Mouse (Mus musculus): ENCODE results near the gene Olfr869. TPM values are rescaled to one million over a fixed set of nuclear protein-coding genes. Genes with fewer than 3 reads are reported as not detected.

Olfr869 gene
- polyA plus RNA-seq (2015; fragmentation: Nextera tagmentation; extraction: Ambion mirVana), result not detected in 2 replicates

DNA sequence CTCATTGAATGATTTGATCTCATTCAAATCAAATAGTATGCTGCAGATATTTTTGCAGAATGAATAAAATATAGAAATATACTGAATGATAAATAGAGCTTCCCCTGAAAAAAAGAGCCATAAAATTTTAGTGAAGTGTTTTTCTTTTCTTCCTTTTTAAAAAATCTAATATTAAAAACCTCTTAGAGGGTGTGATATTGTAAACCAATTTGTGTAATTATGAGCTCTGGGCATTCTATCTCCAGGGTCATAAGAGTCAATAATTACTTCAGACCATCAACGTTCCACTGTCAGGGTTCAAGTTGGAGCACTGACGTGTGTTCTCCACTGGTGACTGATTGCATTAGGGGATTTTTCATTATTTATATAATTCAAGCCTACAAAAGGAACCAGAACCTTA is at the start of gene Olfr869:
TSS of gene Olfr869 (plus strand) at position 301 of the 400 bp plus-strand sequence.
- Histone ChIP-seq H3K9me3 (no peaks in the 10 kb centered on the region), H3K4me3 (no peak within 1 kb of the TSS), H3K36me3 (no peaks in the 10 kb centered on the region), H3K27ac (no peak within 1 kb of the TSS), H3K9ac (no peak within 1 kb of the TSS), H3K4me1 (no peaks in the 10 kb centered on the region), H3K4me2 (no peak within 1 kb of the TSS), H3K27me3 (no peaks in the 10 kb centered on the region)
- no peak for ATAC-seq (ENCODE audit: borderline replicate concordance, extremely low read depth, low FRiP score, low TSS enrichment)
- WGBS, result 68% methylated on average over 2 of the region's 2 CpGs

DNA sequence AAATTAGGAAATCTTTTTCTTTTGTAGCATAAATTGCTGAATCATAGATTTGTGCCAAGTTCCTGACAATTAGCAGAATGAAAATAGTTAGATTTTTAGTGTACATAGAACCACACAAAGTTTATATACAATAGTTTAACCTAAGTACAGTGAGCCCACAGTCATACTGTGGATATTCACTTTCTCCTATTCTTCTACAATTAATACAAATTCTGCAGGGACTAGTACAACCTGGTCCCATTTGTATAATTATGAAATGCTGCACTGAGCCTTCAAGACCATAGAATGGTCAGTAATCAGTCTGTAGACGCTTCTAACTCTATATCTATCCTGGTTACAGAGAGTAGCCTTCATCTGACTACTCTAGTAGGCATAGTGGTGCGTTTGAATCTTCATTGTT is 30.5 kb upstream of the Olfr869 start, which contains the start of gene Olfr868:
TSS of gene Olfr868 (plus strand) at position 301 of the 400 bp plus-strand sequence.
- no peaks in the 10 kb centered on the region for H3K4me1 ChIP-seq
- ATAC-seq (ENCODE audit: borderline replicate concordance, extremely low read depth, low FRiP score, low TSS enrichment), result no peak
- no peak within 1 kb of the TSS for H3K27ac ChIP-seq
- no peak within 1 kb of the TSS for H3K4me3 ChIP-seq
- no peak within 1 kb of the TSS for H3K4me2 ChIP-seq
- H3K9ac ChIP-seq, result no peak within 1 kb of the TSS
- H3K36me3 ChIP-seq, result no peaks in the 10 kb centered on the region
- WGBS, result 46% methylated on average over 2 of the region's 2 CpGs
- no peaks in the 10 kb centered on the region; the same call in 1 of the 2 replicates for H3K9me3 ChIP-seq
- no peaks in the 10 kb centered on the region for H3K27me3 ChIP-seq

DNA sequence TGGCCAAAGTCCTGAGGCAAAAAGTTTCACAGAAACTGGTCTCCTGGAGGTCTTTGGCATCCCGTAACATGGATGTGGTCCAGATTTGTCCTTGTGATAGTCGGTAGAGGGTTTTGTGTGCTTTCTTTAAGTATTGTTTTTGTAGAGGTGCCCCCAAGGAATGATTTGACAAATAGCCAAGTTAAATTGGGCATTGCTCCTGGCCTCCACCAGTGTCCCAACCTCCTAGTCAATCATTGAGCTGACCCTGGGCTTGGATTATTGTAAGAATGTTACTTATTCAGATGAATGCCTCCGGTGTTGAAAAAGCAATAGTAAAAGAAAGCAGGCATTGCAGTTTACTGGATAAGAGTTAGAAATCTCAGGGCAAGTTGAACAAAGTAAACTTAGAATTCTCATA is 20.9 kb downstream of the Olfr869 start:
- H3K4me3 ChIP-seq, result no peak overlapping the region
- 94% methylated on average over 3 of the region's 3 CpGs for WGBS
- no peak overlapping the region for H3K4me2 ChIP-seq
- ATAC-seq (ENCODE audit: borderline replicate concordance, extremely low read depth, low FRiP score, low TSS enrichment), result no peak
- no peaks in the 10 kb centered on the region for H3K36me3 ChIP-seq
- H3K9me3 ChIP-seq, result no peaks in the 10 kb centered on the region
- no peaks in the 10 kb centered on the region for H3K27me3 ChIP-seq
- no peak overlapping the region for H3K9ac ChIP-seq
- no peaks in the 10 kb centered on the region for H3K4me1 ChIP-seq
- no peak overlapping the region for H3K27ac ChIP-seq

DNA sequence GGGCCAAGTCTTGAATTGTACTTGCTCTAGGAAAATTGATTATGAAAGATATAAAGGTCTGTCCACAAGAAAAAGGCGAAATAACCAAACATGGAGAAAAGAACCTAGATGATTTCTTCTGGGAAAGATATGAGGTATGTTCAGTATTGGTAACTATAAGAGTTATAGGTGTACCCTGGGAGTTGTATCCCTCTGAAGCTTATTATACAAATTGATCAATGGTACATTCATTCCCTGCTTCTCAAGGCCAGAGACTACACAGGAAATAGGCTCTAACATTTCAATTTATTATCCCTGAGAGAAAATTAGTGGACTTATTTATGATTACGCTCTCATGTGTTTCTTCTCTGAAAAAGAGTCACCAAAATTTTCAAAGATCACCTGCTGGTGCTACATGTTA is 45.1 kb downstream of the Olfr869 start, which contains the start of gene Olfr870:
TSS of gene Olfr870 (minus strand) at position 101 of the 400 bp plus-strand sequence.
- H3K4me2 ChIP-seq, result no peak within 1 kb of the TSS
- no peaks in the 10 kb centered on the region for H3K27me3 ChIP-seq
- no peak within 1 kb of the TSS for H3K9ac ChIP-seq
- no peak for ATAC-seq (ENCODE audit: borderline replicate concordance, extremely low read depth, low FRiP score, low TSS enrichment)
- no peak within 1 kb of the TSS for H3K27ac ChIP-seq
- H3K4me1 ChIP-seq, result no peaks in the 10 kb centered on the region
- no peak within 1 kb of the TSS for H3K4me3 ChIP-seq
- no peaks in the 10 kb centered on the region for H3K36me3 ChIP-seq
- 70% methylated on average over 2 of the region's 2 CpGs for WGBS
- H3K9me3 ChIP-seq, result no peaks in the 10 kb centered on the region

DNA sequence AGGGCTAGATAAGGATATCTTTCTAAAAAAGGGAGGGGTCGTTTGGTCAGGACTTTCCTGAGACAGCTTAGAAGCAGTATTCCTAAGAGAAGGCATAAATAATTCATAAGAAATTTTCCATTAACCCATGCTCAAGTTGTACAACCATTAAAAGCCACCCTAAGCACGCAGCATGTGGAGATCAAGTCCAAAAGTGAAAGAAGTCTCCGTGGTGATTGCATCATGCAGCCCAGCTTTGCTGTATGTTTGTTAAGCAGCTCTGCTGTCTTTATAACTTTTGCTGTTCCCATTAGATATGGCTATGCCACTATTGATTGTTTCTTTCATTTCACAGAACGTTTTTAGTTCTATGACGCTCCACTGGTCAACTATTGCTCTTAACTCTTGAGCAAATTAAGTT is 50.7 kb downstream of the Olfr869 start:
- Histone ChIP-seq H3K4me2 (no peak overlapping the region), H3K27ac (no peak overlapping the region), H3K36me3 (no peaks in the 10 kb centered on the region), H3K9ac (no peak overlapping the region), H3K4me3 (no peak overlapping the region), H3K27me3 (no peaks in the 10 kb centered on the region), H3K9me3 (no peaks in the 10 kb centered on the region), H3K4me1 (no peaks in the 10 kb centered on the region)
- ATAC-seq (ENCODE audit: borderline replicate concordance, extremely low read depth, low FRiP score, low TSS enrichment), result no peak
- 59% methylated on average over 5 of the region's 5 CpGs for WGBS

Other genes starting within 250 kb of the Olfr869 start
- gene Olfr862, start 241.0 kb upstream of the Olfr869 start, polyA plus RNA-seq (2015; fragmentation: Nextera tagmentation; extraction: Ambion mirVana), result not detected in 2 replicates
- gene Olfr77, start 212.1 kb upstream of the Olfr869 start, polyA plus RNA-seq (2015; fragmentation: Nextera tagmentation; extraction: Ambion mirVana), result 0.20 and 0.24 TPM in 2 replicates
- gene Olfr866, start 101.0 kb upstream of the Olfr869 start, polyA plus RNA-seq (2015; fragmentation: Nextera tagmentation; extraction: Ambion mirVana), result not detected in 2 replicates
- not detected in 2 replicates for gene Olfr867, start 71.4 kb upstream of the Olfr869 start, polyA plus RNA-seq (2015; fragmentation: Nextera tagmentation; extraction: Ambion mirVana)
- gene Olfr868, start 30.4 kb upstream of the Olfr869 start, polyA plus RNA-seq (2015; fragmentation: Nextera tagmentation; extraction: Ambion mirVana), result not detected in 2 replicates
- not detected in 2 replicates for gene Olfr870, start 45.0 kb downstream of the Olfr869 start, polyA plus RNA-seq (2015; fragmentation: Nextera tagmentation; extraction: Ambion mirVana)
- gene Olfr871, start 83.2 kb downstream of the Olfr869 start, polyA plus RNA-seq (2015; fragmentation: Nextera tagmentation; extraction: Ambion mirVana), result not detected in 2 replicates
- not detected in 2 replicates for gene Olfr872, start 108.1 kb downstream of the Olfr869 start, polyA plus RNA-seq (2015; fragmentation: Nextera tagmentation; extraction: Ambion mirVana)
- gene Olfr39, start 153.3 kb downstream of the Olfr869 start, polyA plus RNA-seq (2015; fragmentation: Nextera tagmentation; extraction: Ambion mirVana), result not detected in 2 replicates
- gene Olfr873, start 169.5 kb downstream of the Olfr869 start, polyA plus RNA-seq (2015; fragmentation: Nextera tagmentation; extraction: Ambion mirVana), result not detected in 2 replicates
- gene Olfr18, start 207.1 kb downstream of the Olfr869 start, polyA plus RNA-seq (2015; fragmentation: Nextera tagmentation; extraction: Ambion mirVana), result 0.19 TPM in 1 of 2 replicates, not detected in the other

All from lung, embryonic 15.5 days (tissue).